Mouse (Mus musculus): ENCODE data around the gene Sec16a. TPM values are rescaled to one million over a fixed set of nuclear protein-coding genes. Genes with fewer than 3 reads are reported as not detected.

Sec16a gene
- polyA plus RNA-seq, 1 experiment from 2014 or later, result 26.0 TPM

- H3K27ac ChIP-seq, result no peak overlapping the region
- H3K9ac ChIP-seq, result no peak overlapping the region
- no peaks in the 10 kb centered on the region for H3K4me1 ChIP-seq
- WGBS, result 88% methylated on average over 1 of the region's 1 CpGs
- H3K4me2 ChIP-seq, result no peak overlapping the region
- no peaks in the 10 kb centered on the region for H3K9me3 ChIP-seq (replicated peaks)
- no peak for ATAC-seq (replicated peaks; ENCODE audit: low FRiP score)
- H3K4me3 ChIP-seq (replicated peaks), result no peak overlapping the region
- no peaks in the 10 kb centered on the region for H3K27me3 ChIP-seq
- H3K36me3 ChIP-seq, result peaks cover 97% of the 10 kb centered on the region
Observed at GRCm38 (mm10) chr2:26423086-26423485, 21.9 kb downstream of the Sec16a start.

- no peaks in the 10 kb centered on the region for H3K9me3 ChIP-seq (replicated peaks)
- no peaks in the 10 kb centered on the region for H3K4me1 ChIP-seq
- 91% methylated on average over 2 of the region's 2 CpGs for WGBS
- peaks cover 99% of the 10 kb centered on the region for H3K36me3 ChIP-seq
- no peak overlapping the region for H3K27ac ChIP-seq
- ATAC-seq (replicated peaks; ENCODE audit: low FRiP score), result no peak
- no peak overlapping the region for H3K4me2 ChIP-seq
- no peak overlapping the region for H3K4me3 ChIP-seq (replicated peaks)
- no peaks in the 10 kb centered on the region for H3K27me3 ChIP-seq
- H3K9ac ChIP-seq, result no peak overlapping the region
Observed at GRCm38 (mm10) chr2:26421969-26422368, 23.0 kb downstream of the Sec16a start.

- Histone ChIP-seq H3K4me3 (replicated peaks) (no peak overlapping the region), H3K9me3 (replicated peaks) (no peaks in the 10 kb centered on the region), H3K4me1 (no peaks in the 10 kb centered on the region), H3K9ac (no peak overlapping the region), H3K27ac (no peak overlapping the region), H3K36me3 (peaks cover 99% of the 10 kb centered on the region), H3K27me3 (no peaks in the 10 kb centered on the region), H3K4me2 (no peak overlapping the region)
- ATAC-seq (replicated peaks; ENCODE audit: low FRiP score), result no peak
- WGBS, result 84% methylated on average over 1 of the region's 1 CpGs
Observed at GRCm38 (mm10) chr2:26418120-26418519, 26.9 kb downstream of the Sec16a start.

- Histone ChIP-seq H3K4me3 (replicated peaks) (no peak overlapping the region), H3K4me1 (no peaks in the 10 kb centered on the region), H3K9ac (no peak overlapping the region), H3K36me3 (peaks cover 99% of the 10 kb centered on the region), H3K9me3 (replicated peaks) (no peaks in the 10 kb centered on the region), H3K27me3 (no peaks in the 10 kb centered on the region), H3K4me2 (no peak overlapping the region), H3K27ac (no peak overlapping the region)
- no peak for ATAC-seq (replicated peaks; ENCODE audit: low FRiP score)
Observed at GRCm38 (mm10) chr2:26417066-26417465, 27.9 kb downstream of the Sec16a start.

- H3K4me2 ChIP-seq, result no peak overlapping the region
- H3K4me3 ChIP-seq (replicated peaks), result no peak overlapping the region
- peaks cover 30% of the 10 kb centered on the region for H3K4me1 ChIP-seq
- 66% methylated on average over 4 of the region's 5 CpGs for WGBS
- ATAC-seq (replicated peaks; ENCODE audit: low FRiP score), result no peak
- H3K36me3 ChIP-seq, result peaks cover 72% of the 10 kb centered on the region
- no peaks in the 10 kb centered on the region for H3K27me3 ChIP-seq
- no peak overlapping the region for H3K9ac ChIP-seq
- no peaks in the 10 kb centered on the region for H3K9me3 ChIP-seq (replicated peaks)
- H3K27ac ChIP-seq, result no peak overlapping the region
Observed at GRCm38 (mm10) chr2:26410931-26411411, 34.0 kb downstream of the Sec16a start.

- Histone ChIP-seq H3K9ac (no peak overlapping the region), H3K36me3 (peaks cover 70% of the 10 kb centered on the region), H3K9me3 (replicated peaks) (no peaks in the 10 kb centered on the region), H3K27me3 (no peaks in the 10 kb centered on the region), H3K4me2 (no peak overlapping the region), H3K27ac (no peak overlapping the region), H3K4me3 (replicated peaks) (no peak overlapping the region), H3K4me1 (peaks cover 37% of the 10 kb centered on the region)
- ATAC-seq (replicated peaks; ENCODE audit: low FRiP score), result no peak
- WGBS, result 77% methylated on average over 5 of the region's 5 CpGs
Observed at GRCm38 (mm10) chr2:26410091-26410490, 34.9 kb downstream of the Sec16a start.

- ATAC-seq (replicated peaks; ENCODE audit: low FRiP score), result no peak
- no peaks in the 10 kb centered on the region for H3K27me3 ChIP-seq
- H3K36me3 ChIP-seq, result peaks cover 66% of the 10 kb centered on the region
- H3K9me3 ChIP-seq (replicated peaks), result no peaks in the 10 kb centered on the region
- peak overlapping the region; percentile 98 for H3K4me3 ChIP-seq (replicated peaks)
- no peak overlapping the region for H3K27ac ChIP-seq
- H3K4me2 ChIP-seq, result peak overlapping the region; percentile 94; the same call in 1 of the 2 replicates
- H3K9ac ChIP-seq, result no peak overlapping the region
- H3K4me1 ChIP-seq, result peaks cover 37% of the 10 kb centered on the region
- WGBS, result 54% methylated on average over 3 of the region's 3 CpGs
Observed at GRCm38 (mm10) chr2:26409362-26409761, 35.7 kb downstream of the Sec16a start.

- under 1% methylated on average over 53 of the region's 57 CpGs for WGBS
- ATAC-seq (replicated peaks; ENCODE audit: low FRiP score), result peak; percentile 97
- H3K9me3 ChIP-seq (replicated peaks), result no peaks in the 10 kb centered on the region
- H3K4me1 ChIP-seq, result peaks cover 38% of the 10 kb centered on the region
- H3K4me3 ChIP-seq (replicated peaks), result peak within 1 kb of the TSS; percentile 98
- peak within 1 kb of the TSS; percentile 98 for H3K9ac ChIP-seq
- peaks cover 59% of the 10 kb centered on the region for H3K36me3 ChIP-seq
- H3K27ac ChIP-seq, result peak within 1 kb of the TSS; percentile 89
- no peaks in the 10 kb centered on the region for H3K27me3 ChIP-seq
- H3K4me2 ChIP-seq, result peak within 1 kb of the TSS; percentile 94
Observed at GRCm38 (mm10) chr2:26408515-26409356, 36.3 kb downstream of the Sec16a start, which contains the start of gene Inpp5e. Gene Inpp5e, minus strand, starts transcription at chr2:26409203.

GRCm38 (mm10) chr2:26403306-26403705 lies 41.7 kb downstream of the Sec16a start:
- no peak for ATAC-seq (replicated peaks; ENCODE audit: low FRiP score)
- no peak overlapping the region for H3K27ac ChIP-seq
- no peak overlapping the region for H3K9ac ChIP-seq
- no peak overlapping the region for H3K4me3 ChIP-seq (replicated peaks)
- peaks cover 62% of the 10 kb centered on the region for H3K36me3 ChIP-seq
- 66% methylated on average over 8 of the region's 8 CpGs for WGBS
- no peaks in the 10 kb centered on the region for H3K9me3 ChIP-seq (replicated peaks)
- H3K4me2 ChIP-seq, result no peak overlapping the region
- H3K27me3 ChIP-seq, result no peaks in the 10 kb centered on the region
- H3K4me1 ChIP-seq, result peaks cover 37% of the 10 kb centered on the region

GRCm38 (mm10) chr2:26402265-26402664 lies 42.8 kb downstream of the Sec16a start:
- 83% methylated on average over 1 of the region's 1 CpGs for WGBS
- peaks cover 27% of the 10 kb centered on the region for H3K4me1 ChIP-seq
- no peak overlapping the region for H3K4me3 ChIP-seq (replicated peaks)
- no peak overlapping the region for H3K27ac ChIP-seq
- no peak overlapping the region for H3K4me2 ChIP-seq
- H3K9ac ChIP-seq, result no peak overlapping the region
- no peaks in the 10 kb centered on the region for H3K9me3 ChIP-seq (replicated peaks)
- no peaks in the 10 kb centered on the region for H3K27me3 ChIP-seq
- ATAC-seq (replicated peaks; ENCODE audit: low FRiP score), result no peak
- H3K36me3 ChIP-seq, result peaks cover 72% of the 10 kb centered on the region

GRCm38 (mm10) chr2:26401023-26401422 lies 44.0 kb downstream of the Sec16a start:
- Histone ChIP-seq H3K36me3 (peaks cover 75% of the 10 kb centered on the region), H3K4me1 (peaks cover 14% of the 10 kb centered on the region), H3K9me3 (replicated peaks) (no peaks in the 10 kb centered on the region), H3K9ac (no peak overlapping the region), H3K4me3 (replicated peaks) (no peak overlapping the region), H3K27me3 (no peaks in the 10 kb centered on the region), H3K27ac (no peak overlapping the region), H3K4me2 (no peak overlapping the region)
- WGBS, result 88% methylated on average over 4 of the region's 4 CpGs
- no peak for ATAC-seq (replicated peaks; ENCODE audit: low FRiP score)

- Histone ChIP-seq H3K36me3 (peaks cover 76% of the 10 kb centered on the region), H3K4me3 (replicated peaks) (no peak overlapping the region), H3K4me1 (peaks cover 7% of the 10 kb centered on the region), H3K9ac (no peak overlapping the region), H3K27ac (no peak overlapping the region), H3K4me2 (no peak overlapping the region), H3K27me3 (no peaks in the 10 kb centered on the region), H3K9me3 (replicated peaks) (no peaks in the 10 kb centered on the region)
- ATAC-seq (replicated peaks; ENCODE audit: low FRiP score), result no peak
- WGBS, result 88% methylated on average over 5 of the region's 5 CpGs
Observed at GRCm38 (mm10) chr2:26400296-26400695, 44.7 kb downstream of the Sec16a start.
